Mouse (Mus musculus) thymus, postnatal 14 days (tissue): ENCODE results near the gene BC030870.

Source experiments
- DNase-seq: peaks from one replicate; pipeline ENCODE4 v3.0.0; 2021

BC030870 gene

GRCm38 (mm10) chr8:65074733-65075132 is 54.6 kb downstream of the BC030870 start, which contains the start of gene Gm10663:
TSS of gene Gm10663 (plus strand) at chr8:65075033.
- no peak for DNase-seq

DNA sequence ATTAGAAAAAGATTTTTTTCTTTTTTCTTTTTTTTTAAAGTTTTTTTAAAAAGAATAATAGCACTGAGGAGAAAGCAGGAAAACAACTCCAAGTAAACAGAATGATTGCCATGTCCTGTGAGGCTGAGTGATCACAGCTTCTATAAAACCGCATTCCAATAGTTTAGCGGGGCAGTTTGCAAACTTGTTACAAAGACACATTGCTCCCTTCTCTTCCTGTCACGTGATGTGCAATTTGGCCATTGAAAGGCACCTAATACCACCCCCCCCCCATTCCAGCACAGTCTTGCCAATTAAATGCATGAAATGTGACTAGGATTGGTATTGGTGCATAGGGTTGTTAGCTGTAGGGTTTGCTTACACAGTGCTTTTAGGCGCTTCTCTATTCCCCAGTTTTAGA is 58.4 kb downstream of the BC030870 start:
- DNase-seq, result no peak

DNA sequence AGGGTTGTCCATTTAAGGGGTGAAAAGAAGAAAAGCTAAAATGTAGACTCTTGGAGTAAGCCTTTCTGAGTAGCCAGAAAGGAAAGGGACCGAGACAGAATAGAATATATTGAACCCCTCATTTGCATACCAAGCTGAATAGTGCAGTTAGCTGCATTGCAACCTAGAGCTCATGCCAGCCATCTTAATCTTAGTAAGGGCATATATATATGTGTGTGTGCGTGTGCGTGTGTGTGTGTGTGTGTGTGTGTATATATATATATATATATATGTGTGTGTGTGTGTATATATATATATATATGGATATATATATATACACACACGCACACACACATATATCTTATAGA is 60.9 kb downstream of the BC030870 start:
- DNase-seq, result no peak

- no peak for DNase-seq
These were observed 61.5 kb downstream of the BC030870 start for GRCm38 (mm10) chr8:65067694-65068472.

GRCm38 (mm10) chr8:65067031-65067430 is 62.3 kb downstream of the BC030870 start:
- DNase-seq, result no peak

- DNase-seq, result no peak
These were observed 63.7 kb downstream of the BC030870 start for GRCm38 (mm10) chr8:65065622-65066021.

- DNase-seq, result no peak
These were observed 65.3 kb downstream of the BC030870 start for GRCm38 (mm10) chr8:65064071-65064470.

DNA sequence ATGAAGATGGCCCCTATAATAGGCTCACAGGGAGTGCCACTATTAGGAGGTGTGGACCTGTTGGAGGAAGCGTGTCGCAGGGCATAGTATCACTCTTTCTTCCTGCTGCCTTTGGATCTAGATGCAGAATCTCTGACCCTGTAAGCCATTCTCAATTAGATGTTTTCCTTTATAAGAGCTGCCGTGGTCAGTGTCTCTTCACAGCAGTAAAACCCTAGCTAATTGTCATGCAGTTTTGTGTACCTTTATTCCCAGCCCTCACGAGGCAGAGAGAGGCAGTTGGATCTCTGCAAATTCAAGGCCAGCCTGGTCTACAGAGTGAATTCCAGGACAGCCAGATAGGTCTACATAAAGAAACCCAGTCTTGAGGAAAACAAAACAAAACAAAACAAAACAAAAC is 67.2 kb downstream of the BC030870 start:
- no peak for DNase-seq

DNA sequence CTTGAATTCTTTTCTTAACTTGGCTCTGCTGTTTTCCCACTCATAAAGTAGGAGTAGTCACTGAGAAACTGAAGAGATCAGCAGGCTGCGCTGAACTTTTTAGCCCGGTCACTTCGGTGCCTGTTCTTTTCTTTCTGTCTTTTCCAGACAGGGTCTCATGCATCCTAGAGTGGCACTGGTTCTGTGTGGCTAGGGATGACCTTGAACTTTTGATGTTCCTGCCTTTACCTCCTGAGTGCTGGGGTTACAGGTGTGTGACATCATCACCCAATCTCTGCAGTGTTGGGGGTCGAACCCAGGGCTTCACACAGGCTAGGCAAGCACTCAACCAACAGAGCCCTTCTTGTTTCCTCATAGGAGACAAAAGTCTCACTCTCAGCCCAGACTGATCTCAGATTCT is 72.6 kb downstream of the BC030870 start:
- no peak for DNase-seq

DNA sequence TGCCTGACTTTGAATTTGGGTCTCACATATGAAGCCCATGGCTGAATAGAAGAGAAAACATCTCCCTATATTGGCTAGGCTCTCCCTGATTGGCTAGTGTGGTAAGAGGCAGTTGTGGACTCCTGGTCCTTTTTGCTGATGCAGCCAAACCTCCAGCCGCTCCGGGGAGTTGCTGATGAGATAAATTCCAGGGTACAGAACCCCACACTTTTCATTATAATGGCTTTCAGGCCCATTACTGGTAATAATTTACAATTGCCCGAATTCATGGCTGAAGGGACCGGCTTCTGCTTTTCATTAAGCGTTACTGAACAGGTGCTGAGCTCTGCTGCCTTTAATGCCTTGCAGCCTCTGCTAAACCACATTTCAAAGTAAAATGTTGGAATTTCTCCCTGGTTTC is 75.4 kb downstream of the BC030870 start:
- DNase-seq, result no peak

DNA sequence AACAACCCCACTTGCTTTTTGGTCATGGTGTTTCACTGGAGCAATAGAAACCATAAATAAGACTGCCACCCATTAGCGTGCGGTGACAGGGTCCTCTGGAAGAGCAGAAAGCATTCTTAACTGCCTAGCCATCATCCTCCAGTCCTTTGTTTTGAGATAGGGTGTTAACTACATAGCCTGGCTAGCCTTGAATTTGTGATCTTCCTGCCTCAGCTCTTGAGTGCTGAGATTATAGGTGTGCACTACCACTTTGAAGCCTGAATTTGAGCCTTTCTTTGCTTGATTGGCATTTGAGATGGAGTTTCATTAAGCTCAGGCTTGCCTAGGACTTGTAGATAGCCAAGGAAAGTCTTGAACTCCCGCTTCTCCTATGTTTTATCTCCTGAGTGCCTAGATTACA is 75.8 kb downstream of the BC030870 start:
- no peak for DNase-seq

DNA sequence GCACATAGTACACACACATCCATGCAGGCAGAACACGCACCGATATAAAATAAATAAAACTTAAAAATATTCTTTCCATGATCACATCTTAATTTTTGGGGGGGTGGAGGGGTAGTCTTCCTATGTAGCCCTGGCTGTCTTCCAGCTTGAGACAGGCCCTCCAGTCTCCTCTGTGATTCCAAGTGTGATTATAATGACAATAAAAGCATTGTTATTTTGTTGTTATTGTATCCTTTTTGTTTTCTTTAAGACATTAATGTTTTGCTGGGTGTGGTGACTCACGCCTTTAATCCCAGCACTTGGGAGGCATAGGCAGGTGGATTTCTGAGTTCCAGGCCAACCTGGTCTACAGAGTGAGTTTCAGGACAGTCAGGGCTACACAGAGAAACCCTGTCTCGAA is 81.6 kb downstream of the BC030870 start:
- DNase-seq, result no peak

GRCm38 (mm10) chr8:65047193-65047592 is 82.2 kb downstream of the BC030870 start:
- DNase-seq, result no peak

DNA sequence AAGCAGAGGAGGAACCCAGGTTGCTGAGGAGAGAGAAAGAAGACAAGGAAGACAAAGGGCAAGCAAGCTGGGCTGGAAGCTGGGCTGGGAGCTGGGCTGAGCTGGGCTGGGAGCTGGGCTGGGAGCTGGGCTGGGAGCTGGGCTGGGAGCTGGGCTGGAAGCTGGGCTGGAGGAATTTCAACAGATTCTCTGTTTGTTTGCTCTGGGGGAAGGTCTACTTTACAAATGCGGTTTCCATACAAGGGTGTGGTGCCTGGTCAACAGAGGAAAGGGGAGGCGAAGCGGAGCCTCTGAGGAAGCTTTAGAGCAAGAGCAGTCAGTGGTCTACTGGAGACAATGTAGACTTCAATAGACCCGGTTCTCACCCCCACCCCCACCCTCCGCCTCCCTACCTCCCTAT is 82.8 kb downstream of the BC030870 start:
- no peak for DNase-seq

DNA sequence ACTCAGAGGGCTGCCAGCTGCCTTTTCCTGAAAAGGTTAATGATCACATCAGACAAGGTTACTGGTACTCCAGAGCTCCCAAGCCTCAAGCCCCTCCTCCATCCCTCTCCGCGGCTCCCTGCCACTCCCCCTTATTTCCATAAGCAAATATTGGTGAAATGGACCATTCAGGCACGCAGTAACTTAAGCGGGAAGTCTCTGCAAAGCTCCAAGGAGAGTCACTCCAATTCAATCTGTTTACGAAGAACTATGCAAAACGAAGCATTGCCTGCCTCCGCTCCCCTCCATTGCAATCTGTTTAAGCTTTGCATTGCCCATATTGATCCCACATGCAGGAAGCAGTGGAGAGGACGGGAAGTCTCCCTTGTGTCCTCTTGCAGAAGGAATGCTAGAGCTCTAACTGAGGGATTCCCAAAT is 92.2 kb downstream of the BC030870 start, which contains the start of gene Apela:
TSS of gene Apela (minus strand) at position 220 of the 417 bp plus-strand sequence.
- DNase-seq, result no peak
